Mouse (Mus musculus): ENCODE measurements around the gene Col6a1.

DNA sequence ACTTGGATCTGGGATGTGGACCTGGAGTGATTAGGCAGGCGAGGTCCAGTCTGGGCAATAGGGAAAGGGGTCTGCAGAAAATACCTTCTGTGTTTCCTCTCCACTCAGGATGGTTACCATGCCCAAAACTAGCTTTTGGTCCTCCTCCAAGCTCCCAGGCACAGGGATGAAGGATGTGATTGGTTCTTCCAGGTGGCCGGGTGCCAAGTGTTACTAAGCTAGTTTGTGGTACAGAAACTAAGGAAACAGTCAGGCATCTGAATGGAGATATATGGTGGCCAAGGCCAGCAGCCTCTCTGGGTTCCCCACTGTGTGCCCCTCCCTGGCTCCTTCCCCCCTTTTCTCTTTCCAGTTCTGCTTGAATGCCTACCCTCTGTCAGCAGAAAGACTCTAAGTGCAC lies 19.0 kb downstream of the Col6a1 start:
- TF ChIP-seq GATA1 (IDR thresholded peaks at IDR 0.05; ENCODE audit: borderline replicate concordance, low read length): no peak
- no peak for TF ChIP-seq FLI1 (IDR thresholded peaks at IDR 0.05; ENCODE audit: low read length)
